Mouse (Mus musculus) retina, postnatal 7 days (tissue): ENCODE measurements around the gene Supv3l1.

Experiments used
- DNase-seq: peaks from one replicate; pipeline ENCODE4 v3.0.0-alpha.2; 2012; ENCODE audit warnings: low read depth, low spot score

The Supv3l1 gene

GRCm38 (mm10) chr10:62413606-62413982, 35.9 kb downstream of the Supv3l1 start:
- no peak for DNase-seq

- DNase-seq, result no peak
Observed at GRCm38 (mm10) chr10:62412906-62413605, 36.5 kb downstream of the Supv3l1 start.

GRCm38 (mm10) chr10:62411431-62412410, 37.8 kb downstream of the Supv3l1 start:
- no peak for DNase-seq

GRCm38 (mm10) chr10:62410943-62411342, 38.6 kb downstream of the Supv3l1 start:
- DNase-seq, result peak; percentile 63

- DNase-seq, result no peak
Observed at GRCm38 (mm10) chr10:62404901-62405300, 44.6 kb downstream of the Supv3l1 start.

- DNase-seq, result no peak
Observed at GRCm38 (mm10) chr10:62401641-62402111, 47.9 kb downstream of the Supv3l1 start.

GRCm38 (mm10) chr10:62383011-62383410, 66.5 kb downstream of the Supv3l1 start:
- DNase-seq, result no peak

GRCm38 (mm10) chr10:62380936-62381335, 68.6 kb downstream of the Supv3l1 start:
- DNase-seq, result peak; percentile 6

- no peak for DNase-seq
Observed at GRCm38 (mm10) chr10:62379808-62380207, 69.7 kb downstream of the Supv3l1 start, which contains the start of gene Hk1. TSS of gene Hk1 (minus strand) at chr10:62379908.
